Mouse (Mus musculus) CD4-positive, CD25-positive, alpha-beta regulatory T cell, adult 4 months (primary cell): ENCODE results near the gene Nid1. TPM values are rescaled to one million over a fixed set of nuclear protein-coding genes. Genes with fewer than 3 reads are reported as not detected.
"Not testable (repeated sequence)": the region's sequence is repeated elsewhere in the genome, so short reads cannot be mapped to it uniquely, and the experiment has no call there.

Experiments used
- ATAC-seq: one replicate; pipeline ENCODE4 v1.8.0; 2017
- polyA plus RNA-seq, 2 experiments: library from polyadenylated mRNA; unstranded; fragments of 100-300 nt; shearing (Covaris generic); gene quantifications; one replicate each; pipeline ENCODE4 v1.2.1; 2017

Gene Nid1
- polyA plus RNA-seq, 2 experiments from 2014 or later = 0.13 TPM; not detected in 1

DNA sequence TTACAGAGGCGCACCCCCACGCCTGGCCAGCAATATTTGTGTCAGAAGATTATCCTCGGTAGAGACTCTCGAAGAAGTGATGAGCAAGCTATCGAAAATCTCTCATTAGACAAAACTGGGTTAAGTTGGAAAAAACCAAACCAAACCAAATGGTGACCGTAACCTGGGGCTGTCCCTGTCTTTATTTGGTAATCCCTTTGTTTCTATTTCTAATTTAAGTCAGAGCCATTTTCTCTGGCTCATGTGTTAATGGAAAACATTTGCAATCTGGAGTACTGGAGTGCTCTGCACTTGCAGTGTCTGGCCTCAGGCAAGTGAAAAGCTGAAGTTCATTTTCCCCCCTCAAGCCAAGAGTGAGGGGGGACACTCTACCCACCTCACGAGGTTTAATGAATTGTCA is 16.9 kb downstream of the Nid1 start:
- not testable (repeated sequence) for ATAC-seq

DNA sequence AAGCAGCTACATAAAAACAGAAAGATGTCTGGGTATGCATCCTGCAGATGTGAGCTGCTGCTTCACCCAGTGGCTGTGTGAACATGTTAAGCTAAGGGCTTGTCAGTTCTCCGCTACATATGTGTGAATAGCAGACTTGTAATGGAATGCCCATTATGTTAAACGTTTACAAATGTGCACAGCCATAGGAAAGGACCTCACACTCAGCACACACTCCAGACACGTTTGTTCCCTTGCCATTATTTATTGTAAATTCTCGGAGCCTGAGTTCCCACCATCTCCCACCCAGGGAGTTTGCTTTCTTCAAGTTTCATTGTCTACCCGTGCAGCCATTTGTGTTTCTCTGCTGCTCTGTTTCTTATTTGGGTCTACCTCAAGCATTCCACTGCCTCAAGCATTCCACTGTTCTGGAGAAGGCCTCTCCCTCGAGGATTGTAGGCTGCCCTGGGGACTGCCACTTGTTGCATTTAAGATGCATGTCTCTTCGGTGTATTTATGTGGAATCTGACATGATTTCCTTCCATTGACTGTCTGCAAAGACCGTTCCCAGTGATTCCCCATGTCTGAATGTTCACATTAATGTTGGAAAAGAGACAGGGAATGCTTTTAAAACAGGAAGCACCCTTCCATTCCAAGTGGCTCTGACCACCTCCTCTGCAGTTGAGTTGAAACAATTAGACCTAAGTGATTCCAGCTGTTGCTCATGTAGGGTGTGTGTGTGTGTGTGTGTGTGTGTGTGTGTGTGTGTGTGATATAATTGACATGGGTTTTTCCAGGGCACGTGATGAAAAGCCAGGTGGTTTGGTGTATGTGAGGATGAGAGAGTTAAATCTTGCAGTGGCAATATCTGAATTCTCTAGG is 18.5 kb downstream of the Nid1 start:
- ATAC-seq = not testable (repeated sequence)

DNA sequence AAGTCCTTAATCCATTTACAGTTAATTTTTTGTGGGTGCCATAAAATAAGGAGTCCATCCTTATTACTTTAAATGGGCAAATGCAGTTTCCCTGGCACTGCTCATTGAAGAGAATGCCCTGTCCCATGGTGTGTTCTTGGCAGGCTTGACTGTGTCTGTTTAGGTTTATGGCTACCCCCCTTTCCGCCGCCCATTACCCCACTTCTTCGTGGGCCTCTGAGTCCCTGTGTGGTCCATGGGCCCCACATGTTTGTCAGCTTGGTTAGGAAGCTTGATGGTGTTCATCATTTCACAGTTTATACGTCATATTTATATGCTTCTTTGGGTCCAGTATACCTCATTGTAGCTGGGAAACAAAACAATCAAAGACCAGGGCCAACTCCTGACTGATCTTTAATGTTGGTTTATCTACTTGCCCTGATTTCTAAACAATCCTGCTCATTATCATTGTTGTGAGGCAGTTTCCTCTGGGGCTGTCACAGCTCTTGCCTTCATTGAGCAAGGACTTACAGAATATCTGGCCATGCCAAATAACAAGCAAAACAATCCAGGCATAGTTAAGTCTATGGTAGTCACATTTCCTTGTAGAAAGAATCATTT is 20.9 kb downstream of the Nid1 start:
- no peak for ATAC-seq

DNA sequence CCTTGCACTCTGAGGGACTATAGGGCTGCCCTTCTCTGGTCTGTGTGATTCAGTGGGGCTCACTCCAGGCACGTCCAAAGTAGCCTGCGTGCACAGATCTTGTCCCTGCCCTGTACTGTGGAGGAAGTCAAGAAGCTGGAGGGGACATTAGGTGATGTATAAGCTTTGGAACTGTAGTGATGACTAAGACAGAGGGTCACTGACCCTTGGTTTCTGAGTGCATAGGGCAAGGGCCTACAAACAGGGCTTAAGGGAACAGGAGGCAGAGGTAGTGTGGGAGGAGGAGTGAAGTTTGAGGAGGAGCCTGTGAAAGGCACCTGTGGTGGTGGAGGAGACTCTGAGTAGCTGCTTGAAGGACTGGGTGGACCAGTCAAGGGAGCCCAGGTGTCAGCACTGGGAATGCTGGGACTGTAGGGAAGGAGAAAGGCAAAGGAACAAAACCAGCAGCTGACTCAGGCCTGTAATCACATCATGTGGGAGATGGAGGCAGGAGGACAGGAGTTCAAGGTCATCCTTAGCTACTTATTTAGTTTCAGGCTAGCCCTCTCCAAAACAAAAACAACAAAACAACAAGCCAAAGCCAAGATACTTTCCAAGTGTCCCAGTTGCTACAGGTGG is 23.3 kb downstream of the Nid1 start:
- no peak for ATAC-seq

DNA sequence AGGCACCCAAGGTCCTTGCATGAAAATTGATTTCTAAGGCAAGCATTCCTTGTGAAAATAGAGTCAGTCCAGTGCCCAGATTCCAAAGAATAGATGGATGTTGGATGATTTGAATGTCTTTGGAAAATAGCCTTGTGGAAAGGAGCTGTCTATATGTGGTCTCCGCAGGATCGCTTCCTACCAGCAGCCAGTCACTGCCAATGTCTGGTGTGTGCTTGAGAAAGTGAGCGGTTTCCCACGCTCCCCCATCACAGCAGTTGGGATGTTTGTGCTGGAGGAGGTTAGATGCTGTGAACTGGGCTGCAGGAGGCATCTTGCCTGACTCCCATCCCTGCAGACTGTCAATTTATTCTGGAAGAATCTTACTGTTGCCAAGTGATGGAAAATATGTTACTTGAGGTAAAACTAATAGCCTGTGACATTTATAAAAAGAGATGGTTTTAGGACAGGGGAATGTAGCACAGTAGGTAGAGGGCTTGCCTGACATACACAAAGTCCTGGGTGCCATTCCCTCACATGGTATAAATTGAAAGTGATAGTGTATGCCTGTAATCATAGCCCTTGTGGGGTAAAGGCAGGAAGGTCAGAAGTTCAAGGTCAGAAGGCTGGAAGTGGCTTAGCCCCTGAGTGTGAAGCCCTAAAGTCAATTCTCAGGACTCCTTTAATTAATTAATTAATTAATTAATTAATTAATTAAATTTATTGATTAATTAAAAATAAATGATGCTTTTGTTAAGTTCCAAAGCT is 24.3 kb downstream of the Nid1 start:
- ATAC-seq = no peak

DNA sequence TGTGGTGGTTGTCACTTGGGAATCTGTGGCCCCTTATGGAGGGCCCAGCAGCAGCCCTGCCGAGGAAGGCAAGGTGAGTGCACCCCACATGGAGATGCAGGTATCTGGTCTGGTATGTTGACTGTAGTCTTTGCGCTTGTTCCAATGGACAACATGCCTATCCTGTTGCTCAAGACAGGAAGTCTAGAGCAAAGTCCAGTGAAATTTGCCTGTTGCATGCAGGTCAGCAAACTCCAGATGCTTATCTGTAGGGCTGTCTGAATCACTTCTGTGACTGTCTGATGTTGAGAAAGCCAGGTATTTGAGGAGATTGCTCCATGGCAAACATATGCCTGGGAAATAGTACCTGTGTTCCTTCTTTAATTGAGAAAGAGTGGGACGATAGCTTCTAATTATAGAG is 26.6 kb downstream of the Nid1 start:
- ATAC-seq = no peak

DNA sequence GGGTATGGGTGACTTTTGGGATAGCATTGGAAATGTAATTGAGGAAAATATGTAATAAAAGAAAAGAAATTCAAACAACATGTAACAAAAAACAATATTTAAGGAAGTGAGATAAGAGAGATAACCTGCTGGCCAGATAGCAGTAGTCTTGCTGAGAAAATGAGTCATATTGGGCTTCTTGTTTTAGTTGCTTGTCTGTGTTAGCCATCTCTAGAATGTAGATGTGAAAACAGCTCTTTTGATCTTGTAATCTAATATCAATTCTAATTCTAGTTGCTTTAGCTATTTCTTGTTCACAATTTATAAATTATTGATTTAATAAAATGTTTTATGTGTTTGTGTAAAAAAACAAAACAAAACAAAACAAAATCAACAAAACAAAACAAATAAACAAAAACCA is 29.9 kb downstream of the Nid1 start:
- ATAC-seq = not testable (repeated sequence)

DNA sequence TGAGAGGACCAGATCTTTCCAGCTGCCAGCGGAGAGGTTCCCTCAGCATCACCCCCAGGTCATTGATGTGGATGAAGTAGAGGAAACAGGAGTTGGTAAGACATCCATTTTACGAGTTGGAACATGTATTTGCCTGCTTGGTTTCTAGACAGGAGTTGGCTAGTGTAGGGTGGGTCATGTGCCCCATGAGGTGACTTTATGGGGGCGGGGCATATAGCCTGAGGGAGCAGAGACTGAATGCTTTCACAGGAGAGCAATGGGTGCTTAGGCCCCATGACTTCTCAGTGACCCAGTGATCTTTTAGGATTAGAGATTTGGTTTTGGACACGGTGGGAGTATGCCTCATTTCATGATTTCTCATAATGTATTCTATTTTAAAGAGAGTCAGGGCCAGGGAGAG is 31.2 kb downstream of the Nid1 start:
- no peak for ATAC-seq

DNA sequence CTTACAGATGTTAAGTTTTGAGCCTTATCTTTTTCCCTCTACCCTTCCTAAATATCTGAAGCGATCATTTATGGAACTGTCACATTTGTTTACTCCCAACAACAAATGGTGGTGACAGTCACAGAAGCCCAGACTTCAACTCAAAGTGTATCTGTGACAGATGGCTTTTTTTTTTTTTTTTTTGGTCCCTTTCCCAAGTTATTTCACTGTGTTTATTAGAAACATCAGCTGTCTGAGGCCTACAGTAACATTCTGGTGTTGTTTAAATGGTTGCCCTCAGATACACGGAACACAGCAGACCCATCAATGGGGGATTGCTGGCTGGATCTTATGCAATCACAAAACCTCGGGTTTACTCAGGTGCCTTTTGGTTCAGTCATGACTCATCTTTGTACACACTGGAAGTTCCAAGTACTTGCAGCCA is 34.0 kb downstream of the Nid1 start:
- no peak for ATAC-seq

DNA sequence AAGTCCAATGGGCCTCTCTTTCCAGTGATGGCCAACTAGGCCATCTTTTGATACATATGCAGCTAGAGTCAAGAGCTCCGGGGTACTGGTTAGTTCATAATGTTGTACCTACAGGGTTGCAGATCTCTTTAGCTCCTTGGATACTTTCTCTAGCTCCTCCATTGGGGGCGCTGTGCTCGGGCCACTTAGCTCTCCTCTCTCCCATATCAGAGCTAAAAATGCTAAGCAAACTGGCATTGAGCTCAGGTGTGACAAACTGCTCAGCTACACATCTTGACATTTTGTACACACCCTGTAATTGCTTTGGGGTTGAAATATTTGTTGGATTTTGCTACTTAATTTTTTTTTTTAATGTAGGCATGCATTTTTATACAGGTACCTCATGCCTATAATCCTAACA is 37.1 kb downstream of the Nid1 start:
- ATAC-seq = not testable (repeated sequence)

DNA sequence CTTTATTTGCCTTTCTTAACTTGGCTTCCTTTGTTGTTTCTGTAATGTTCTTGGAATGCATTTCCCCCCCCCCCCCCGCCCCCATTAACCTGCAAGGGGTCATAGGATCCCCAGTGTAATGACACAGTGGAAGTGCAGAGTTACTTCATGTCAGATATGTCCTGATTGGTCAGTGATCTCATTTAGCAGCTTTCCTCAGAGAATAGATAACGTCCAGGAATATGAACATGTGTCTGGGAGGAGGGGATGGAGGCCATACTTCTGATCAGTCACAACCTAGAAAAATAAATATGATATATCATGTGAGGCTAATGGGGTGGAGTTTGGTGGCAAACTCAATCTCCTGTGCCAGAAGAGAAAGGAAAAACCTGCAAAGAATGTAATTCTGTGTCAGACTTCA is 37.6 kb downstream of the Nid1 start:
- no peak for ATAC-seq

DNA sequence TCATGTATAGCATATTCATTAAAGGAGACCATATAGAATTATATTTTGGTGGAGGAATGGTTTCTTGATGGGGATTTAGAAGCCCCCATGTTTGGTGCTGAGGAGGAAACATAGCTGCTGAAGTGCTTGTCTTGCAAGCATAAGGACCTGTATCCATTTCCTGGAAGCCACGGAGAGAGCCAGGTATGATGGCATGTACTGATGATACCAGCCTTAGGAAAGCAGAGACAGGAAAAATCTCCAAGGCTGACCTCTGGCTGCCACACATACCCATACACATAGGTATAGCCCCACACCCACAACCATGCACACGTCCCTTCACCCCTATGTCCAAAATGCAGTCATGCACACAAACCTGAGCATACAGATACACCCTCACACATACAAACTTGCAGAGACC is 39.2 kb downstream of the Nid1 start:
- ATAC-seq = no peak

DNA sequence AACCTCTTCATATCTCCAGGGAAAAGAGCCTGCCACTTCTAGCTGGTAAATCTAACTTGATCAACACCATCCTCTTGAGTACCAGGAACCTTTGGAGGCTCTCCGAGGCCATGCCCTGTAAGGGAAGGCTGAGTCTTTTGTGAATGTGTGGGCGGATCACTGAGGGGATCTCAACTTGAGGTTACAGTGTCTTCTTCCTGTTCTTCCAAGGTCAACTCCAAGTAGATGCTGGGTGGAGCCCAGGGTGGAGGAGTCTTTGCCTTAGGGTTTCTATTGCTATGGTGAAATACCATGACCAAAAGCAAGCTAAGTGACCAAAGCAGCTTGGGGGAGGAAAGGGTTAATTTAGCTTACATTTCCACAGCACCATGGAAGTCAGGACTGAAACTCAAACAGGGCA is 39.7 kb downstream of the Nid1 start:
- no peak for ATAC-seq

DNA sequence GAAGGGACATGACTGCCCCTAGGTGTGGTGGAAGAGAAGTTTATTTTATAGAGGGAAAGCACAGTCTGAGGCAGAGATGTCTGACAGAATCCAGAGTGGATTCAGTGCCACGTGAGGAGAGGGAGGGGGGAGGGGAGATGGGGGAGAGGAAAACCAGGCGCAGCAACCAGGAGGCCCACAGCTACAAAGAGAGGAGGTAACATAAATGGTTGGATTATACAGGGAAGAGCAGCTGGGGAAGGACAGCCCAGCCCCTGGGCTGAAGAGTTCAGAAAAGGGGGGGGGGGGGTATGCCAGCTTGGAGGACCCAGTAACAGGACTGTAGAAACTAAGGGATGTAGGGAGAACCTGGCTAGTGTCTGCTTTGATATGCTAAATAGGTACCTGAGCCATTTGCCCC is 42.6 kb downstream of the Nid1 start:
- no peak for ATAC-seq

DNA sequence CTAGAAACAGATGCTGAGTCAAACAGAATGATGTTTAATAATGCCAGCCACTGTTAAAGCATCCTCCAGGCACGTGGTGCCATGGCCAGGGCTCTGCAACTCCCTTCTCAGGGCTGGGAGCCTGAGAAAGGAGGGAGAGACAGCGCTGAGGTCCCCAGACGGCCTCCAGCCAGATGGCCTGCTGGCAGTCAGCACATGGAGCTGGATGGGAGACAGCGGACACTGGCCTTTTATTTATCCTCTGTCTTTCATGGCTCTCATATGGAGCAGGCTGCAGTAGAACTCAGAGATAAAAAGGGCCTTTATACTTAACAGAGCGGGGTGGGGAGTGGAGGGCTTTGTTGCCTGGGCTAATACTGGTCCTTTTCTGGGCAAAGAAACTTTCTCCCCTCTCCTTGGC is 43.7 kb downstream of the Nid1 start:
- ATAC-seq = no peak

DNA sequence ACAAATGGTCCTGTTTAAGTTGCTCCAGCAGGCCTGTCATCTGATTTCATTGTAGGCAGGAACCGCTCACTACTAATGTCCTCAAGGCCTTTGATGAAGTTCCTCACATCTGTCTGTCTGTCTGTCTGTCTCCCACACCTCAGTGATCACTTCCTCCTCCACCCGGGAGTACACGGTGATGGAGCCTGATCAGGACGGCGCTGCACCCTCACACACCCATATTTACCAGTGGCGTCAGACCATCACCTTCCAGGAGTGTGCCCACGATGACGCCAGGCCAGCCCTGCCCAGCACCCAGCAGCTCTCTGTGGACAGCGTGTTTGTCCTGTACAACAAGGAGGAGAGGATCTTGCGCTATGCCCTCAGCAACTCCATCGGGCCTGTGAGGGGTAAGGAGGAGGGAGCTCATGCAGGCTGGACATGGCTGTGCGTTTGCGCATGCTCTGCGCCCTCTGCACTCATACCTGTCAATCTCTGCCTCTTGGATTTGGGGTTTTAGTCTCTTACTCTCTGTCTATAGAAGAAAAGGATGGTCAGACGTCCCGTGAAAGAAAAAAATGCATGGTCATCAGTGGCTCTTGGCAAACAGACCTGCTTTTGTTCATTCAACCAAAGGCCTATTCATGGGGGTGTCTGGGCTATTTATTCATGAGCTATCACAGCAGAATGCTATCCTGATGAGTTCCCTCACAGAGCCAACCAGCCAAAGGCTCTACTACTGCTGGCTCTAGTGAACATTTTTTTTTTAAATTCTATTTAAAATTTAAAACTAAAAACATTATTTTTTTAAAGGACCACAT is 44.7 kb downstream of the Nid1 start:
- no peak for ATAC-seq

DNA sequence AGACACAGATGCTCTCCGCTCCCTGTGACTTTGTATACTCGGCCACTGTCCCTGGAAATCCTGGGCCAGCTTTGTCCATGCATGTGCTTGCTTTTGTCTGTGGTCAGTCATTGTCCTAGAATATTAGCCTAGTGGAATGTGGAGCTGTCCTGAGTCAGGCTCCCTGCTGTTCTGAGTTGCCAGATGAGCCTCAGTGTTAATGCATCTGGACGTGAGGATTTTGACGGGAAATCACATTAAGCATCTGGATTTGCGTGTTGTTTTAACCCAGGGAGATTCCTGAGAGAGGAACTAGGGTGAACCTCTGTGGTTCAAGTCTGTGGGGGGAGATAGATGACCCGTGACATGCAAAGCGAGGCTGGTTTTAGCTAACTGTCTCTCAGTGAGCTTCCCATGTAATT is 47.0 kb downstream of the Nid1 start:
- no peak for ATAC-seq

DNA sequence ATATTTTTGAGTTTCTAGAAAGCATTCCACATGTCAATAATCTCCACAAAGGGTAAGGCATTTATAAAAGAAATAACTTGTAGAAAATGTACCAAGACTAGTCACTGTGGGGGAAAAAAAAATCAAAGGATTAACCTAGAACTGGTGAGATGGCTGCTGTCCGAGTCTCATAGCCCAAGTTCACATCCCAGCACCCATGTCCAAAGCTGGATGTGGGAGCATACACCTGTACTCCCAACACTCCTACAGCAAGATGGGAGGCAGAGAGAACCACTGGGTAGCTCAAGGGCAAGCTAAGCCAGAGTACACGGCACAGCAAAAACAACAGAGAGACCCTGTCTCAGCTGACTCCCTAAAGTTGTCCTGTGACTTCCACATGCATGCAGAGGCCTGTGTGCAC is 47.5 kb downstream of the Nid1 start:
- ATAC-seq = no peak

DNA sequence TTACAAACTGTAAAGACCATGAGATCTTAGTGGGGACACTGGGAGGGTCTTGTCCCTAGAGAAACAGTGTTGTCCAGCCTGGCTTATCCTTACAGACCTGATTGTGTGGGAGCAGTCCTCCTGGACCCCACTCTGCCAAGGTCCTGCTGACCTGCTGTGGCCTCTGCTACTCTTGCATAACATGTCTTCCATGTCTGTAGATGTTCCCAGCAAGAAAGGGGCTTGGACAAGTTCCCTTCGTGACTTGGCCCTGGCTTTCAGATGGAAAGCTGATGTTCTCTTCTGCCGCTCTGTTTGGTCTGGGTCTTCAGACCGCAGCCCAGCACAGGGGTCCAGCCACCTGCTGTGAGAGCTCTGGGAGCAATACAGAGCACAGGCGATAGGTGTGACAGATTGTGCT is 48.3 kb downstream of the Nid1 start:
- no peak for ATAC-seq

DNA sequence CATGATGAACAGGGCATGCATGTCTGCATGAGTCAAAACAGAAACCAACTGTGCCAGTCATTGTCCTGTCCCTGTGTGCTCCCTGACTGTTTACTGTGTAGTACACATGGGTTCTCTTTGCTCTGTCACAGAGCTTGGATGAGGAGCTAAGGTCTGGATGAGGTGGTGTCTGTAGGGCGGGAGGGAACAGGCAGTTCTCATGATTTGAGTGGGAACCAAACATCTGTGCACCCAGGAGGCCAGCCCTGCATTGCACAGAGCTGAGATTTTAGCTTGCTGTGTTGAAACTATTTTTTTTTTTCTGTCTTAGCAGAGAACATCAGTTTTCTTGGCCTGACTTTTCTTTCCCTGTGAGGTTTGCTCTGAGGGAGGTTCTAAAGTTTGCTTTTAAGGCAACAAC is 50.5 kb downstream of the Nid1 start:
- ATAC-seq = no peak

DNA sequence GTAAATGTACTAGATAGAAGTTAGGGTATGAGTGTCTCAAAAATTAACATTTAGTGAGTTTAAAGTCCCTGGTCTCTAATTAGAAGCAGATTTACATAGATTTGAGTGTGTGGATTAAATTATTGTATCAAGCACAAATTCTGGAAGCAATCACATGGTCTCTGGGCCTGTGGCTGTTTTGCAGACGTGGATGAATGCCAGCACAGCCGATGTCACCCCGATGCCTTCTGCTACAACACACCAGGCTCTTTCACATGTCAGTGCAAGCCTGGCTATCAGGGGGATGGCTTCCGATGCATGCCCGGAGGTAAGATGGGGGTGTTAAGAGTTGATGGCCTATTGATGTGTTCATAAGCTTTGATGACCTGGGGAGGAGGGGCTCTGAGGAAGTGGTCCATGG is 52.5 kb downstream of the Nid1 start:
- no peak for ATAC-seq

DNA sequence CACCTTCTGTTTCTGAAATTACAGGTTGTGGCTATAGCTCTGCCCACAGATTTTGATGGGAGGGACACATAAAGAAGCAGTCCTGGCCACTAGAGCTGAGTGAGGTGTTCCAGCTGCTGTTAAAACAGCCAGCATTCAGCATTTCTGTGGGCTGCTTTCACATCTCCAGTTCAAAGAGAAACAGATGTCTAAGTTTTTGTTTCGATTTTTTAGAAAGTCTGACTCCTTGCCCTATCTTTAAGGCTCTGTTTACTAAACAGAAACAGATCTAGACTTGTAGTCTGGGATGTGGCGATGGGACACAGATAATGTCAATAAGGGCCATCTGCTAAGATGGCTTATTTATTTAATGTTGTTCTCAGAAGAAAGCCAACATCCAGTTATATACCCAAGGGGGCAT is 54.8 kb downstream of the Nid1 start:
- ATAC-seq = peak; percentile 62
